Mouse (Mus musculus) liver, embryonic 14.5 days (tissue): Measurements from ENCODE around the gene Agps. TPM values are rescaled to one million over a fixed set of nuclear protein-coding genes. Genes with fewer than 3 reads are reported as not detected.

ENCODE experiments used
- ATAC-seq: fragments of 200-750 bp; cut with Nextera tagmentation; 2 replicates; pipeline ENCODE4 v1.8.0; 2017; ENCODE audit warnings: moderate number of reproducible peaks, mild to moderate bottlenecking, moderate library complexity; ENCODE audit not compliant: insufficient read depth
- DNase-seq, 3 experiments: peaks; one replicate each; pipeline ENCODE4 v3.0.0-alpha.2; 2012 to 2013; ENCODE audit warnings: low read depth in 3 of 3, low spot score in 3 of 3
- H3K27ac ChIP-seq: fragments of 300-500 bp; sonication (generic); 2 replicates; pipeline ENCODE4 v1.5.1; 2014; ENCODE audit warnings: moderate library complexity, mild to moderate bottlenecking, control low read depth, inconsistent platforms
- H3K27me3 ChIP-seq: fragments of 300-500 bp; sonication (generic); 2 replicates; pipeline ENCODE4 v1.6.1; 2014; ENCODE audit warnings: mild to moderate bottlenecking, low read length, moderate library complexity; ENCODE audit not compliant: control insufficient read depth, insufficient read depth
- H3K36me3 ChIP-seq: fragments of 300-500 bp; sonication (generic); replicated peaks from 2 replicates; pipeline ENCODE4 v1.6.1; 2014; ENCODE audit warnings: low read depth; ENCODE audit not compliant: control insufficient read depth, insufficient read depth
- H3K4me1 ChIP-seq, 2 experiments: fragments of 200-500 bp in 1 of 2; fragments of 300-500 bp in 1 of 2; sonication (generic) in 1 of 2; replicated peaks; 2 replicates each; pipeline ENCODE4 v1.6.1; 2012 to 2014; ENCODE audit warnings: antibody characterized with exemption in 1 of 2, inconsistent platforms in 1 of 2, low read length in 1 of 2; ENCODE audit not compliant: control insufficient read depth in 2 of 2, insufficient read depth in 2 of 2
- H3K4me2 ChIP-seq: fragments of 300-500 bp; sonication (generic); 2 replicates; pipeline ENCODE4 v1.6.1; 2014; ENCODE audit warnings: low read depth, mild to moderate bottlenecking, control low read depth, moderate library complexity
- H3K4me3 ChIP-seq, 2 experiments: fragments of 200-500 bp in 1 of 2; fragments of 300-500 bp in 1 of 2; sonication (generic) in 1 of 2; 2 replicates each; pipeline ENCODE4 v1.5.1; 2012 to 2014; ENCODE audit warnings: low read depth in 2 of 2, low read length in 2 of 2, mild to moderate bottlenecking in 2 of 2, control low read depth in 1 of 2, inconsistent platforms in 1 of 2, moderate library complexity in 1 of 2; ENCODE audit not compliant: insufficient read depth in 1 of 2
- H3K9ac ChIP-seq: fragments of 300-500 bp; sonication (generic); replicated peaks from 2 replicates; pipeline ENCODE4 v1.6.1; 2014; ENCODE audit warnings: mild to moderate bottlenecking, control low read depth, moderate library complexity
- H3K9me3 ChIP-seq: fragments of 300-500 bp; sonication (generic); 2 replicates; pipeline ENCODE4 v1.6.1; 2016; ENCODE audit warnings: low read length, mixed read lengths; ENCODE audit not compliant: control insufficient read depth
- CTCF ChIP-seq: IDR thresholded peaks from 2 replicates; pipeline ENCODE4 v1.5.1; 2016; ENCODE audit warnings: antibody characterized with exemption, low read depth, control low read depth
- EP300 ChIP-seq: IDR thresholded peaks from 2 replicates; pipeline ENCODE4 v1.6.1; 2016; ENCODE audit warnings: antibody characterized with exemption, low read depth
- WGBS: fragments of 180-500 bp; shearing (Covaris S2); extraction: QIAGEN DNeasy Blood & Tissue Kit; methylation state at CpG from one replicate; pipeline ENCODE4 v1.1.7; 2014; ENCODE audit not compliant: insufficient replicate concordance; 5-methylcytosine and 5-hydroxymethylcytosine counted together
- polyA plus RNA-seq, 2 experiments: library from polyadenylated mRNA; depleted of rRNA in 1 of 2; stranded (reverse) in 1 of 2; unstranded in 1 of 2; fragments of >200 nt; fragmentation: Nextera tagmentation in 1 of 2; extraction: Ambion mirVana in 1 of 2; gene quantifications; 2 replicates each; pipeline versions ENCODE4 v1.2.1 to v1.2.3; 2012 to 2014

The Agps gene
- polyA plus RNA-seq, 2 experiments = 5.6 to 13.8 TPM

DNA sequence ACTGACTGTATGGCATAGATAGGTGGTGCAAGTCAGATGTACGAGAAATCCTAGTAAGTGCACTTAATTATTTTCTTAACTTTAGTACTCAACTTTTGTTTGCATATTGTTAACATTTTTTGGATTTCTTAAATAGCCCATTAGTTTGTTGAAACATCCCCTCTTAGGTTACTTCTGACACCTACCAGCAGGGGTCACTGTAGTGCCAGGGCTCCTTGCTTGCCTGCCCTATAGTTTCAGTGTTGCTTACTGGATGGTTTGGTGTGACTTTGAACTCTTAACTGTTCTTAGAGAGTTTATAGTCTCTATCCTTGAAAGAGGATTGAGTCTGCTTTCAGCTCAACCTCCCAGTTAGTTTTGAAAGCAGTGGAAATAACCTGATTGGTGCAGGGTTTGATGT, 51.6 kb downstream of the Agps start:
- TF ChIP-seq CTCF (peak; percentile 86), EP300 (no peak)
- WGBS = 31% methylated on average over 1 of the region's 1 CpGs
- Histone ChIP-seq H3K4me3 (no peak overlapping the region), H3K27ac (no peak overlapping the region), H3K9ac (no peak overlapping the region), H3K9me3 (no peaks in the 10 kb centered on the region), H3K36me3 (no peaks in the 10 kb centered on the region; the same call in none of the 2 replicates), H3K4me1 (no peaks in the 10 kb centered on the region), H3K27me3 (no peaks in the 10 kb centered on the region), H3K4me2 (no peak overlapping the region)
- ATAC-seq (no peak), DNase-seq (peak; percentile 20 to 43 (median 22))

DNA sequence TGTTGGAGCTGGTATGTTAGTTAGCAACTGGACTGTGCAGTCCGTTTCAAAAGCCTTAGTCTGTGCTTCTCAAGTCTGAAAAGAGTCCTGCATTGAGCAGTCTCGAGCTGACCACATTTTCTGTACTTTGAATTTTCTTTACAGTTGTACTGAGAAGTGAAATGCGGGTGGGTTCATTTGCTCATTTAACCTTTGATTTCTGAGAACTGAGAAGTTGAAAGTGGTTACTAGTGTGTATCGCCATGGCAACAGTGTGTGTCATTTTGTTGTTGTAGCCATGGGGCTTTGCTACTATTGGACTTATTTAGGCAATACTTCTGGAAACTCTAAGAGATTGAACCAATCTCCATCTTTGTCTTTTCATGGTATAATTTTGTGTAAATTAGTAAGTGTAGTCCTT, 60.0 kb downstream of the Agps start:
- Histone ChIP-seq H3K4me3 (no peak overlapping the region), H3K27ac (no peak overlapping the region), H3K27me3 (no peaks in the 10 kb centered on the region), H3K9ac (no peak overlapping the region), H3K9me3 (no peaks in the 10 kb centered on the region), H3K4me2 (no peak overlapping the region), H3K4me1 (no peaks in the 10 kb centered on the region), H3K36me3 (peaks cover 2% of the 10 kb centered on the region)
- DNase-seq (peak in 1 of 3 experiments; percentile 9), ATAC-seq (no peak)
- WGBS = 66% methylated on average over 4 of the region's 4 CpGs
- TF ChIP-seq CTCF (no peak), EP300 (no peak)

DNA sequence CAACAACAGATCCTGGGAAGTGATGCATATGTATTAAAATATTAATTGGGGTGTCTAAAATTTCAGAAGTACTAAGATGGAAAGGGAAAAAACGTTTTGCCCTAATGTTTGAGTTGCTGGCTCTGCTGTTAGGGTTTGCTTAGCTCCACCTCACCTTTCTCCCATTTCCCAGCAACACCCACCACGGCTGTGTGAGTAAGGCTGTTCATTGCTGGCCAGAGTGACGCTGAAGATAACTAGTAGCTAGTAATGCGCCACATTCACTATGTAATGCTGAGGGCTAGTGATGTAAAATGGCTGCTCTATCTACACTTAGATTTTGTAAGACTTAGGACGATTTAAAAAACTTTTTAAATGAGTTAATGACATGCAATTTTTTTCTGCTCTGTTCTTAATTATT, 63.7 kb downstream of the Agps start:
- 68% methylated on average over 5 of the region's 5 CpGs for WGBS
- Histone ChIP-seq H3K4me2 (no peak overlapping the region), H3K36me3 (peaks cover 8% of the 10 kb centered on the region), H3K27ac (no peak overlapping the region), H3K4me3 (no peak overlapping the region), H3K4me1 (no peaks in the 10 kb centered on the region), H3K27me3 (no peaks in the 10 kb centered on the region), H3K9ac (no peak overlapping the region), H3K9me3 (no peaks in the 10 kb centered on the region)
- TF ChIP-seq CTCF = no peak
- TF ChIP-seq EP300 = no peak
- ATAC-seq = no peak
- no peak for DNase-seq

DNA sequence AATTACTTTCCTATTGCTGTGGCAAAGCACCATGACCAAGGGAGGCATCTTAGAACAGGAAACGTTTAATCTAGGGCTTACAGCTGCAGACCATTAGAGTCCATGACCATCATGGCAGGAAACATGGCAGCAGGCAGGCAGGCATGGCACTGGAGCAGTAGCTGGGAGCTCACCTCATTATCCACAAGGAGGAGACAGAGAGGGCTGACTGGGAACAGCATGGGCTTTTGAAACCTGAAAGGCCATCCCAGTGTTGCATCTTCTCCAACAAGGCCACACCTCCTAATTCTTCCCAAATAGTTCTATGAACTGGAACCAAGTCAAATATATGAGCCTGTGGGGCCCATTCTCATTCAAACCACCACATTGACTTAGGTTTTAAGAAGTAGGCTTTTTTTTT, 68.3 kb downstream of the Agps start:
- Histone ChIP-seq H3K36me3 (peaks cover 8% of the 10 kb centered on the region), H3K4me3 (no peak overlapping the region), H3K9ac (no peak overlapping the region), H3K27me3 (no peaks in the 10 kb centered on the region), H3K4me2 (no peak overlapping the region), H3K27ac (no peak overlapping the region), H3K9me3 (no peaks in the 10 kb centered on the region), H3K4me1 (no peaks in the 10 kb centered on the region)
- TF ChIP-seq CTCF (peak; percentile 19; the same call in 1 of the 2 replicates), EP300 (no peak)
- 70% methylated on average over 1 of the region's 1 CpGs for WGBS
- ATAC-seq (no peak), DNase-seq (no peak)

DNA sequence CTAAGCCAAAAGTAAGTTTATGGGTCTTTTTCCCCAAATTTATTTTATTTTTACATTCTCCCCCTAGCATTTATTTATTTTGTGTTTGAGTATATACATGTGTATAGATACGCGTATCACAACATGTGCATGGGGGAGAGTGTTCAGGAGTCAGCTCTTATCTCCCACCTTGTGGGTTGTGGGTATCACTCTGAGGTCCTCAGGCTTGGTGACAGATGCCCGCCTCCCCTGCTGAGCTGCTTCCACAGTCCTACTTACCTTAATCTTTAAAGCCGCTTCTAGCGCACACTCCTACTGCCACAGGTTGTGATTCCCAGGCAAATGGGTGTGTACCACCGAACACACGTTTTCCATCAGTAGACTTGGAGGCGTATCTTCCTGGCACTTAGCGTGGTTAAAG, 69.9 kb downstream of the Agps start:
- H3K36me3 ChIP-seq = peaks cover 8% of the 10 kb centered on the region
- H3K9me3 ChIP-seq = no peaks in the 10 kb centered on the region
- no peak overlapping the region for H3K4me2 ChIP-seq
- TF ChIP-seq EP300 = no peak
- no peak for TF ChIP-seq CTCF
- DNase-seq (no peak), ATAC-seq (no peak; the same call in 1 of the 2 replicates)
- WGBS = 56% methylated on average over 9 of the region's 9 CpGs
- no peaks in the 10 kb centered on the region for H3K27me3 ChIP-seq
- no peak overlapping the region for H3K4me3 ChIP-seq
- no peak overlapping the region for H3K27ac ChIP-seq
- H3K9ac ChIP-seq = no peak overlapping the region
- no peaks in the 10 kb centered on the region for H3K4me1 ChIP-seq
